8 mouse cellular contexts compared by ENCODE assay signal in the genomic region with DNA sequence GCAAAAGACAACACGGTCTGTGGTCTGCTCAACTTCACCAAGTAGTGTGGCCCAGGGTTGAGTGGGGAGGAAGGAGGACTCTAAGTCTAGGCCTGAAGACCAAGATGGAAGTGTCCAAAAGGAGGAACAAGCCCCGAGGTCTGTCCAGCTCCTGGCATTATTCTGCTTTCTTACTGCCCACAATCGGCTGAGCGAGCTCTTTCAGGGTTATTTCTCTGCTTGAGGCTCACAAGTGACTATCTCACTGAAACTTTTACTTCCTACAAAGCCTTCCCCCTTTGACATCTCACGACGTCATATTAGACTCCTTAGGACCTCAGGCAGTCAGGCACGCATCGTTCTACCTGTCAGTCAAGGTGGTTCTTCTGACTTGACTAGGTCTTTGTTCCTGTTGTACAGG. TPM values are rescaled to one million over a fixed set of nuclear protein-coding genes. Genes with fewer than 3 reads are reported as not detected.
A peak's percentile ranks its signal among the peaks of the same experiment; 100 is the strongest.
DNase-seq lines count a peak whose midpoint lies in the region; ATAC-seq and TF ChIP-seq lines count a peak whose summit lies in the region.

No protein-coding gene starts in this region.

- peak; percentile 26 for DNase-seq in adrenal gland, postnatal 10 days
- no peak for DNase-seq in adrenal gland, adult (ENCODE audit: inconsistent age in 2 of 2, low spot score in 1 of 2)
- no peak for DNase-seq in neural tube, embryonic 11.5 days (ENCODE audit: low spot score)
- no peak for DNase-seq in neural tube, embryonic 10.5 days (ENCODE audit: extremely low spot score, low spot score)
- peak; percentile 24 for DNase-seq in limb, embryonic 11.5 days (ENCODE audit: low spot score)
- no peak for DNase-seq in midbrain, postnatal 0 days (ENCODE audit: low spot score)
- no peak for DNase-seq in right cerebral cortex, adult 18-20 months
- DNase-seq in right cerebral cortex, postnatal 14 days, result no peak

- no peaks in the 10 kb centered on the region for H3K9me3 ChIP-seq in neural tube, embryonic 11.5 days (ENCODE audit: control insufficient read depth, low read length)
- H3K9me3 ChIP-seq in limb, embryonic 11.5 days (ENCODE audit: control insufficient read depth, low read length), result no peaks in the 10 kb centered on the region
- no peaks in the 10 kb centered on the region for H3K9me3 ChIP-seq in midbrain, postnatal 0 days (ENCODE audit: low read length)

- peaks cover 18% of the 10 kb centered on the region for H3K4me1 ChIP-seq in neural tube, embryonic 11.5 days (ENCODE audit: control insufficient read depth, insufficient read depth, low read length)
- H3K4me1 ChIP-seq in limb, embryonic 11.5 days (ENCODE audit: control insufficient read depth, insufficient read depth, low read length), result peaks cover 8% of the 10 kb centered on the region; the same call in 1 of the 2 replicates
- H3K4me1 ChIP-seq in midbrain, postnatal 0 days (ENCODE audit: insufficient read depth, low read length), result peaks cover 19% of the 10 kb centered on the region

- peak overlapping the region; percentile 75; the same call in 1 of the 2 replicates for H3K4me3 ChIP-seq in neural tube, embryonic 11.5 days (ENCODE audit: low read depth, low read length)
- H3K4me3 ChIP-seq in limb, embryonic 11.5 days (ENCODE audit: low read depth, low read length), result peak overlapping the region; percentile 69
- H3K4me3 ChIP-seq in midbrain, postnatal 0 days (ENCODE audit: low read depth, low read length), result peak overlapping the region; percentile 85

- peak overlapping the region; percentile 92 for H3K4me2 ChIP-seq in neural tube, embryonic 11.5 days (ENCODE audit: low read depth)
- H3K4me2 ChIP-seq in limb, embryonic 11.5 days (ENCODE audit: low read depth, severe bottlenecking), result peak overlapping the region; percentile 91
- peak overlapping the region; percentile 78 for H3K4me2 ChIP-seq in midbrain, postnatal 0 days (ENCODE audit: low read depth, low read length, poor library complexity, severe bottlenecking)

- no peak for TF ChIP-seq CTCF in midbrain, postnatal 0 days (IDR thresholded peaks at IDR 0.05)

- WGBS in neural tube, embryonic 11.5 days, result 77% methylated on average over 8 of the region's 8 CpGs
- 71% methylated on average over 8 of the region's 8 CpGs for WGBS in limb, embryonic 11.5 days
- WGBS in midbrain, postnatal 0 days, result 68% methylated on average over 8 of the region's 8 CpGs

- peak overlapping the region; percentile 78; the same call in 1 of the 2 replicates for H3K9ac ChIP-seq in neural tube, embryonic 11.5 days (ENCODE audit: low read length)
- peak overlapping the region; percentile 74 for H3K9ac ChIP-seq in limb, embryonic 11.5 days (ENCODE audit: low read length)
- H3K9ac ChIP-seq in midbrain, postnatal 0 days (replicated peaks; ENCODE audit: low read length, poor library complexity, severe bottlenecking), result peak overlapping the region; percentile 77

- no peaks in the 10 kb centered on the region for H3K36me3 ChIP-seq in neural tube, embryonic 11.5 days (ENCODE audit: control insufficient read depth, insufficient read depth, low read length)
- no peaks in the 10 kb centered on the region for H3K36me3 ChIP-seq in limb, embryonic 11.5 days (ENCODE audit: control insufficient read depth, insufficient read depth, low read length)
- no peaks in the 10 kb centered on the region for H3K36me3 ChIP-seq in midbrain, postnatal 0 days (ENCODE audit: insufficient read depth, low read length)

- H3K27me3 ChIP-seq in neural tube, embryonic 11.5 days (ENCODE audit: control insufficient read depth, insufficient read depth, low read length), result no peaks in the 10 kb centered on the region
- H3K27me3 ChIP-seq in limb, embryonic 11.5 days (ENCODE audit: control insufficient read depth, insufficient read depth, low read length), result no peaks in the 10 kb centered on the region
- H3K27me3 ChIP-seq in midbrain, postnatal 0 days (ENCODE audit: insufficient read depth, low read length), result no peaks in the 10 kb centered on the region

- ATAC-seq in neural tube, embryonic 11.5 days (ENCODE audit: insufficient read depth, low FRiP score, low TSS enrichment), result no peak
- ATAC-seq in limb, embryonic 11.5 days (ENCODE audit: insufficient number of reproducible peaks, low FRiP score, low TSS enrichment, low read depth), result no peak
- peak; percentile 12; the same call in 1 of the 2 replicates for ATAC-seq in midbrain, postnatal 0 days (ENCODE audit: low FRiP score)

- no peak overlapping the region for H3K27ac ChIP-seq in neural tube, embryonic 11.5 days (ENCODE audit: low read depth, low read length)
- no peak overlapping the region for H3K27ac ChIP-seq in limb, embryonic 11.5 days (replicated peaks; ENCODE audit: low read depth, low read length)
- H3K27ac ChIP-seq in midbrain, postnatal 0 days (ENCODE audit: low read depth, low read length), result peak overlapping the region; percentile 85

RNA-seq across cellular contexts. Expression of gene Prkar2a, which starts 2.3 kb away (rescaled TPM):
- 10 to 100 TPM; 31.3 to 45.1 TPM for total RNA-seq in adrenal gland, postnatal 10 days (2021)
- 64.6 and 69.0 TPM in 2 replicates for polyA plus RNA-seq in neural tube, embryonic 11.5 days (2014; fragmentation: Nextera tagmentation; extraction: Ambion mirVana)
- 32.5 and 35.2 TPM in 2 replicates for polyA plus RNA-seq in limb, embryonic 11.5 days (2014; fragmentation: Nextera tagmentation; extraction: Ambion mirVana)
- 107 and 137 TPM in 2 replicates for total RNA-seq in midbrain, postnatal 0 days (2014; rRNA removed)
- polyA plus RNA-seq in midbrain, postnatal 0 days (2015; fragmentation: Nextera tagmentation; extraction: Ambion mirVana), result 44.8 and 49.7 TPM in 2 replicates

RNA-seq across cellular contexts. Expression of gene Slc25a20, which starts 29.5 kb away (rescaled TPM):
- total RNA-seq in adrenal gland, postnatal 10 days (2021), result 100 to 1,000 TPM; 405 to 421 TPM
- polyA plus RNA-seq in neural tube, embryonic 11.5 days (2014; fragmentation: Nextera tagmentation; extraction: Ambion mirVana), result 31.0 and 32.8 TPM in 2 replicates
- polyA plus RNA-seq in limb, embryonic 11.5 days (2014; fragmentation: Nextera tagmentation; extraction: Ambion mirVana), result 23.2 and 31.4 TPM in 2 replicates
- 32.5 and 50.8 TPM in 2 replicates for total RNA-seq in midbrain, postnatal 0 days (2014; rRNA removed)
- 44.4 and 45.4 TPM in 2 replicates for polyA plus RNA-seq in midbrain, postnatal 0 days (2015; fragmentation: Nextera tagmentation; extraction: Ambion mirVana)

RNA-seq across cellular contexts. Expression of gene Arih2, which starts 42.2 kb away (rescaled TPM):
- 10 to 100 TPM; 56.1 to 59.9 TPM for total RNA-seq in adrenal gland, postnatal 10 days (2021)
- polyA plus RNA-seq in neural tube, embryonic 11.5 days (2014; fragmentation: Nextera tagmentation; extraction: Ambion mirVana), result 54.8 and 55.9 TPM in 2 replicates
- 45.0 and 49.8 TPM in 2 replicates for polyA plus RNA-seq in limb, embryonic 11.5 days (2014; fragmentation: Nextera tagmentation; extraction: Ambion mirVana)
- 43.1 and 61.9 TPM in 2 replicates for total RNA-seq in midbrain, postnatal 0 days (2014; rRNA removed)
- 36.7 and 37.3 TPM in 2 replicates for polyA plus RNA-seq in midbrain, postnatal 0 days (2015; fragmentation: Nextera tagmentation; extraction: Ambion mirVana)

Comparison
In these comparisons a context has a peak if more than half of its experiments do, and no peak if none do; other contexts are left out.
1. DNase-seq: peak in adrenal gland, postnatal 10 days (single experiment) and limb, embryonic 11.5 days (single experiment); none in adrenal gland, adult (0 of 2), neural tube, embryonic 11.5 days (single experiment), neural tube, embryonic 10.5 days (single experiment), midbrain, postnatal 0 days (single experiment), right cerebral cortex, adult 18-20 months (single experiment) and right cerebral cortex, postnatal 14 days (single experiment).
2. Peak in every context shown above with its lines, with median percentiles within 50 percentile points of each other: H3K4me2 ChIP-seq, H3K4me3 ChIP-seq and H3K9ac ChIP-seq.